Mouse (Mus musculus) stomach, postnatal 0 days (tissue): ENCODE results near the gene Rap1a. TPM values are rescaled to one million over a fixed set of nuclear protein-coding genes. Genes with fewer than 3 reads are reported as not detected.

ENCODE experiments used
- ATAC-seq: fragments of 200-750 bp; cut with Nextera tagmentation; 2 replicates; pipeline ENCODE4 v1.8.0; 2017; ENCODE audit not compliant: low FRiP score, low TSS enrichment
- DNase-seq: peaks from one replicate; pipeline ENCODE4 v3.0.0-alpha.2; 2016; ENCODE audit warnings: low spot score
- H3K27ac ChIP-seq: fragments of 300-500 bp; sonication (generic); replicated peaks from 2 replicates; pipeline ENCODE4 v1.5.1; 2014; ENCODE audit warnings: mild to moderate bottlenecking, control low read depth
- H3K27me3 ChIP-seq: fragments of 300-500 bp; sonication (generic); 2 replicates; pipeline ENCODE4 v1.6.1; 2014; ENCODE audit warnings: low read length; ENCODE audit not compliant: control insufficient read depth, insufficient read depth
- H3K36me3 ChIP-seq: fragments of 300-500 bp; sonication (generic); 2 replicates; pipeline ENCODE4 v1.6.1; 2014; ENCODE audit warnings: low read length, mixed read lengths; ENCODE audit not compliant: control insufficient read depth, insufficient read depth
- H3K4me1 ChIP-seq: fragments of 300-500 bp; sonication (generic); replicated peaks from 2 replicates; pipeline ENCODE4 v1.6.1; 2014; ENCODE audit warnings: antibody characterized with exemption; ENCODE audit not compliant: control insufficient read depth, insufficient read depth
- H3K4me2 ChIP-seq: fragments of 300-500 bp; sonication (generic); replicated peaks from 2 replicates; pipeline ENCODE4 v1.6.1; 2014; ENCODE audit warnings: low read depth, mild to moderate bottlenecking, control low read depth, moderate library complexity
- H3K4me3 ChIP-seq: fragments of 300-500 bp; sonication (generic); 2 replicates; pipeline ENCODE4 v1.5.1; 2014; ENCODE audit warnings: low read depth, low read length, control low read depth
- H3K9ac ChIP-seq: fragments of 300-500 bp; sonication (generic); 2 replicates; pipeline ENCODE4 v1.6.1; 2014; ENCODE audit warnings: mild to moderate bottlenecking, low read length, control low read depth, mixed read lengths
- H3K9me3 ChIP-seq: fragments of 300-500 bp; sonication (generic); 2 replicates; pipeline ENCODE4 v1.6.1; 2016; ENCODE audit warnings: low read length; ENCODE audit not compliant: control insufficient read depth
- CTCF ChIP-seq: IDR thresholded peaks from 2 replicates; pipeline ENCODE4 v1.5.1; 2016; ENCODE audit warnings: antibody characterized with exemption, low read depth, mild to moderate bottlenecking, moderate library complexity
- EP300 ChIP-seq: optimal IDR thresholded peaks from 2 replicates; pipeline ENCODE3; 2016; ENCODE audit warnings: antibody characterized with exemption
- WGBS: fragments of 180-500 bp; shearing (Covaris S2); extraction: QIAGEN DNeasy Blood & Tissue Kit; methylation state at CpG from one replicate; pipeline ENCODE4 v1.1.7; 2014; 5-methylcytosine and 5-hydroxymethylcytosine counted together
- polyA plus RNA-seq: library from polyadenylated mRNA; unstranded; fragments of >200 nt; fragmentation: Nextera tagmentation; extraction: Ambion mirVana; gene quantifications from 2 replicates; pipeline ENCODE4 v1.2.1, GENCODE M21; 2015

Rap1a gene
- polyA plus RNA-seq, 1 experiment from 2014 or later = 119 TPM

- no peak for ATAC-seq
- WGBS = 79% methylated on average over 3 of the region's 3 CpGs
- Histone ChIP-seq H3K9me3 (no peaks in the 10 kb centered on the region), H3K27ac (no peak overlapping the region), H3K4me3 (no peak overlapping the region), H3K4me2 (no peak overlapping the region), H3K27me3 (no peaks in the 10 kb centered on the region), H3K4me1 (no peaks in the 10 kb centered on the region), H3K36me3 (no peaks in the 10 kb centered on the region), H3K9ac (no peak overlapping the region)
- no peak for DNase-seq
- TF ChIP-seq CTCF (no peak), EP300 (no peak)
Observed at GRCm38 (mm10) chr3:105821504-105821903, 20.4 kb upstream of the Rap1a start.

- TF ChIP-seq EP300 (no peak), CTCF (no peak)
- ATAC-seq = no peak
- Histone ChIP-seq H3K27ac (no peak overlapping the region), H3K9ac (no peak overlapping the region), H3K4me2 (no peak overlapping the region), H3K27me3 (no peaks in the 10 kb centered on the region), H3K36me3 (no peaks in the 10 kb centered on the region), H3K9me3 (no peaks in the 10 kb centered on the region), H3K4me3 (no peak overlapping the region), H3K4me1 (no peaks in the 10 kb centered on the region)
- DNase-seq = no peak
- WGBS = 41% methylated on average over 3 of the region's 3 CpGs
Observed at GRCm38 (mm10) chr3:105820272-105820671, 19.1 kb upstream of the Rap1a start.

GRCm38 (mm10) chr3:105818130-105819004 is 17.2 kb upstream of the Rap1a start:
- DNase-seq = no peak
- no peak overlapping the region for H3K9ac ChIP-seq
- H3K27me3 ChIP-seq = no peaks in the 10 kb centered on the region
- no peaks in the 10 kb centered on the region for H3K9me3 ChIP-seq
- H3K4me2 ChIP-seq = no peak overlapping the region
- no peaks in the 10 kb centered on the region for H3K4me1 ChIP-seq
- no peaks in the 10 kb centered on the region for H3K36me3 ChIP-seq
- no peak for ATAC-seq
- WGBS = 55% methylated on average over 6 of the region's 6 CpGs
- TF ChIP-seq CTCF (no peak), EP300 (no peak)
- H3K4me3 ChIP-seq = no peak overlapping the region
- H3K27ac ChIP-seq = no peak overlapping the region

- H3K27ac ChIP-seq = no peak overlapping the region
- no peaks in the 10 kb centered on the region for H3K4me1 ChIP-seq
- DNase-seq (no peak), ATAC-seq (no peak)
- no peak overlapping the region for H3K4me3 ChIP-seq
- TF ChIP-seq CTCF = no peak
- TF ChIP-seq EP300 = no peak
- no peak overlapping the region for H3K9ac ChIP-seq
- WGBS = 46% methylated on average over 8 of the region's 8 CpGs
- H3K27me3 ChIP-seq = no peaks in the 10 kb centered on the region
- no peaks in the 10 kb centered on the region for H3K9me3 ChIP-seq
- no peaks in the 10 kb centered on the region for H3K36me3 ChIP-seq
- H3K4me2 ChIP-seq = no peak overlapping the region
Observed at GRCm38 (mm10) chr3:105816089-105816488, 15.0 kb upstream of the Rap1a start.

- 56% methylated on average over 10 of the region's 10 CpGs for WGBS
Observed at GRCm38 (mm10) chr3:105815236-105815904, 14.2 kb upstream of the Rap1a start.

GRCm38 (mm10) chr3:105811146-105811545 is 10.0 kb upstream of the Rap1a start:
- H3K36me3 ChIP-seq = no peaks in the 10 kb centered on the region
- H3K4me2 ChIP-seq = no peak overlapping the region
- ATAC-seq = no peak
- H3K9me3 ChIP-seq = no peaks in the 10 kb centered on the region
- no peak overlapping the region for H3K4me3 ChIP-seq
- 94% methylated on average over 2 of the region's 2 CpGs for WGBS
- no peak for TF ChIP-seq EP300
- no peak for TF ChIP-seq CTCF
- no peak overlapping the region for H3K27ac ChIP-seq
- no peak overlapping the region for H3K9ac ChIP-seq
- H3K4me1 ChIP-seq = no peaks in the 10 kb centered on the region
- no peaks in the 10 kb centered on the region for H3K27me3 ChIP-seq
- no peak for DNase-seq

More at GRCm38 (mm10) chr3:105815236-105815904, 14.2 kb upstream of the Rap1a start:
- no peak overlapping the region for H3K27ac ChIP-seq
- ATAC-seq (no peak), DNase-seq (no peak)
- no peak overlapping the region for H3K9ac ChIP-seq
- H3K4me1 ChIP-seq = no peaks in the 10 kb centered on the region
- no peaks in the 10 kb centered on the region for H3K36me3 ChIP-seq
- H3K4me3 ChIP-seq = no peak overlapping the region
- no peaks in the 10 kb centered on the region for H3K27me3 ChIP-seq
- no peaks in the 10 kb centered on the region for H3K9me3 ChIP-seq
- H3K4me2 ChIP-seq = no peak overlapping the region
- TF ChIP-seq EP300 = no peak
